Mouse (Mus musculus): Measurements from ENCODE around the gene Rps21. TPM values are rescaled to one million over a fixed set of nuclear protein-coding genes. Genes with fewer than 3 reads are reported as not detected.

Gene Rps21
- polyA plus RNA-seq (2012) = 41.7 and 141 TPM in 2 replicates

DNA sequence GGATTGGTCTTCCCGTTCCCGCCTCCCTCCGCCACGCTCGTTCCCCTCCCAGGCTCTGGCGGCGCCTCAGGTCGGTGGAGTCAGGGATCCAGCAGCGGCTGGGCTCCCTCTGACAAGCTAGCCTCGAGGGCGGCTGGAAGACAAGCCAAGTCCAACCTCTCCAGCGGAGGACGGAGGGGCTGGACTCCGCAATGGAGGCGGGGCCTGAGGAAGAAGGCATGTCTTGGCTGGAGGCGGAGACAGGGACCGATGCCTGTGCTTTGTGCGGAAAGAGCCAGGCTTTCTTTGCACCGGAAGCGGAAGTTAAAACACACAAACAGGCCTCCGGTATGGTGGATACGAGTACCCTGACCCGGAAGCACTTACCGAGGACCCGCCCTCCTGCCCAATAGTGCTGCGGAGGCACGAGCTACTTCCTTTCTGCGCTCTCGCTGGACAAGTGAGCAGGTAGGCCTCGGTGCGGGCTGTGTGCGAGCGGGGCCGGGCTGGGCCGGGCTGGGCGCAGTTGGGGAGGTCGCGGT is at the start of gene Rps21:
Gene Rps21 (plus strand): TSS at position 377 of the 521 bp plus-strand sequence.
- no peaks in the 10 kb centered on the region for H3K9me3 ChIP-seq (ENCODE audit: control insufficient read depth, low read length)
- H3K4me3 ChIP-seq (replicated peaks) = peak within 1 kb of the TSS; percentile 77
- peaks cover 38% of the 10 kb centered on the region for H3K4me1 ChIP-seq (ENCODE audit: control insufficient read depth)
- H3K36me3 ChIP-seq (ENCODE audit: control insufficient read depth) = peaks cover 43% of the 10 kb centered on the region
- TF ChIP-seq GATA1 (IDR thresholded peaks at IDR 0.05; ENCODE audit: low read length) (no peak), TAL1 (IDR thresholded peaks at IDR 0.05; ENCODE audit: low read length) (no peak)
- no peaks in the 10 kb centered on the region for H3K27me3 ChIP-seq (ENCODE audit: control insufficient read depth)

DNA sequence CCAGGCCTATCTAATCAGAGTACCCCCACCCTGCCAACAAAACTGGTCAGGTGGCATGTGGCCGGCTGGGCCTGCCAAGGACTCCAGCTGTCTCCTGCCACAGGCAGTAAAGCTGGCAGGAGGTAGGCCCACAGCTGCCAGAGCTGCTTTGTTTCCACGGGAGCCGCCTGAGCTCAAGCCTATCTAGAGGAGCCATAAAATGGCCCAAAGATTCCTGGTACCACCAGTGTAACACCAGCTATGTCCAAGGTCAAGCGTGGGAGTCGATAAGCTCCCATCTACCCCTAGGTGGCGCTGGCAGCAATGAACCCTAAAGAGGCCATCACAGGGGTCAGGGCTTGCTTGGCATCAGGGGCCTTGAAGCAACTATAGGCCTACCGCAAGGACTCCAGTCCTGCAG is 49.3 kb upstream of the Rps21 start:
- H3K4me3 ChIP-seq (replicated peaks) = no peak overlapping the region
- H3K9me3 ChIP-seq (ENCODE audit: control insufficient read depth, low read length) = peaks cover 5% of the 10 kb centered on the region
- TF ChIP-seq GATA1 (IDR thresholded peaks at IDR 0.05; ENCODE audit: low read length) = no peak
- no peak for TF ChIP-seq TAL1 (IDR thresholded peaks at IDR 0.05; ENCODE audit: low read length)
- H3K27me3 ChIP-seq (ENCODE audit: control insufficient read depth) = no peaks in the 10 kb centered on the region
- H3K4me1 ChIP-seq (ENCODE audit: control insufficient read depth) = no peaks in the 10 kb centered on the region
- no peaks in the 10 kb centered on the region for H3K36me3 ChIP-seq (ENCODE audit: control insufficient read depth)

DNA sequence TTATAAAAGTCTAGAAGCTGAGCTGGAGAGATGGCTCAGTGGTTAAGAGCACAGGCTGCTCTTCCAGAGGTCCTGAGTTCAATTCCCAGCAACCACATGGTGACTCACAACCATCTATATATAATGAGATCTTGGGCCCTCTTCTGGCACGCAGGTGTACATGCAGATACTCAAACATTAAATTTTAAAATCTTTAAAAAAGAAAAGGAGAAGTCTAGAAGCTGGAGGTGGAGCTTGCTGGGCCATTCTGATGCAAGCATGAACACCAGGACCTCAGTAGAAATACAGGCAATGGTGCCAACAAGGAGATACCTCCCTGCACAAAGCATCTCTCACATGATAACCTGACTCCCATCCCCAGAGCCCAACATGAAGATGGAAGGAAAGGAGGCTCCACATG is 48.2 kb upstream of the Rps21 start:
- Histone ChIP-seq H3K36me3 (ENCODE audit: control insufficient read depth) (no peaks in the 10 kb centered on the region), H3K4me3 (replicated peaks) (no peak overlapping the region), H3K27me3 (ENCODE audit: control insufficient read depth) (no peaks in the 10 kb centered on the region), H3K4me1 (ENCODE audit: control insufficient read depth) (no peaks in the 10 kb centered on the region), H3K9me3 (ENCODE audit: control insufficient read depth, low read length) (peaks cover 5% of the 10 kb centered on the region)
- no peak for TF ChIP-seq GATA1 (IDR thresholded peaks at IDR 0.05; ENCODE audit: low read length)
- TF ChIP-seq TAL1 (IDR thresholded peaks at IDR 0.05; ENCODE audit: low read length) = no peak

DNA sequence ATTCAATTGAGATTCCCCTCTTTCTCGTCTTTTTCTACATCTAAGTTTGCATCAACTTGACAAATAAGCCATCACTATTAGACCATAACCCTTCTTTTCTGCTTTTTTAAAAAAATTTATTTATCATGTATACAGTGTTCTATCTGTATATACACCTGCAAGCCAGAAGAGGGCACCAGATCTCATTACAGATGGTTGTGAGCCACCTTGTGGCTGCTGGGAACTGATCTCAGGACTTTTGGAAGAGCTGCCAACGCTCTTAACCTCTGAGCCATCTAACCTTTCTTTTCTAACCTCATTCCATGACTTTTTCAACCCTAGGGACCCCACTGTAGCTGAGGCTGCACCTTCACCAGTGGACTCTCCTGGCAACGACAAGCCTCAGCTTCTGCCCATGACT is 44.9 kb upstream of the Rps21 start:
- H3K27me3 ChIP-seq (ENCODE audit: control insufficient read depth) = no peaks in the 10 kb centered on the region
- TF ChIP-seq TAL1 (IDR thresholded peaks at IDR 0.05; ENCODE audit: low read length) (no peak), GATA1 (IDR thresholded peaks at IDR 0.05; ENCODE audit: low read length) (no peak)
- H3K4me3 ChIP-seq (replicated peaks) = no peak overlapping the region
- H3K4me1 ChIP-seq (ENCODE audit: control insufficient read depth) = no peaks in the 10 kb centered on the region; the same call in 1 of the 2 replicates
- no peaks in the 10 kb centered on the region for H3K36me3 ChIP-seq (ENCODE audit: control insufficient read depth)
- peaks cover 5% of the 10 kb centered on the region for H3K9me3 ChIP-seq (ENCODE audit: control insufficient read depth, low read length)

DNA sequence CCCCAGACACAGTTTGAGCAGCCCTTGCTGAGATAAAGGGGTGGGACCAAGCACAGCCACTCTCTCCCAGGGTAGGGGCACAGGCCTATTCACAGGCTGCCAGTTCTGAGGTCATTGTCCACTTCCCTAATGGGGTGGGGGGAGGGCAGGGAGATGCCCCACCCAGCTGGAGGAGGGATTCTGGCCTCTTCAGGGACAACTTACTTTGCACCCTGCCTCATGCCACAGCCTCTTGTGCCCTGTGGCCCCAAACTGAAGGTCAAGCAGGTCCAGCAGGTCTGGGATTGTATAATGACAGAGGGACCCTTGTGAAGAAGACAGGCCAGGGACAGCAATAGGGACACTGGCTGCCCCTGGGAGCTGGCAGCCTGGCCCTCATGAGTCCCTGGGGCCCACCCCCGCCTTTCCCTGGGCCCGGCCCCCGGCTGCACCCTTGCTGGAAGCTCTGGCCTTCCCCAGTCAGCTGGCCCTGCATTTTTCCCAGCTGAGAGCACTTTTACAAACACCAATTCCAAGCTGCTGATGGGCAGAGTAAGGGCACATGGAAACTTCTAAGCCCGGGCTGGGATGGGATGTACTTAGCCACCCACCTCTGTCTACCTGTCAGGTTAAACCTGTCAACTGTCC is 42.7 kb upstream of the Rps21 start:
- peaks cover 5% of the 10 kb centered on the region for H3K9me3 ChIP-seq (ENCODE audit: control insufficient read depth, low read length)
- no peak overlapping the region for H3K4me3 ChIP-seq (replicated peaks)
- H3K36me3 ChIP-seq (ENCODE audit: control insufficient read depth) = no peaks in the 10 kb centered on the region
- H3K27me3 ChIP-seq (ENCODE audit: control insufficient read depth) = no peaks in the 10 kb centered on the region
- H3K4me1 ChIP-seq (ENCODE audit: control insufficient read depth) = no peaks in the 10 kb centered on the region; the same call in 1 of the 2 replicates
- TF ChIP-seq TAL1 (IDR thresholded peaks at IDR 0.05; ENCODE audit: low read length) (no peak), GATA1 (IDR thresholded peaks at IDR 0.05; ENCODE audit: low read length) (no peak)

DNA sequence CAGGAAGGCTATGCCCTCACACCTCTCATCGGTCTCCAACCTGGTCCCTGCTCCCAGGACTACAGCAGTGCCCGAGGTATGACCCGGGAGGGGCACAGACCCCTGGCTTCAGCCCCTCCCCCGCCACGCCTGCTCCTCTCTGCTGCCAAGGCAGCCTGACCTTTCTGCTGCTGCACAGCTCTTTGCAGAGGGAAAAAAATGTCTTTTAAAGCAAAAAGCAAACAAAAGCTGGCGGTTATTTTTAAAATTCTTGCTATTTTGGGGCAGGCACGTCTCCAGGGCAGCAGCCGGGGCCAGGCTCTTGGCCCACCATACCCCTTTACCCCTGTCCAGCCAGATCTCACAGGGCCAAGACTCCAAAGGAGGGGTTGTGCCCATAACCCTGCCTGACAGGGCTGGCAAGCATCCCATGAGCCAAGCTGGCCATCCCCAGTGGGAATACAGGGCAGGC is 42.1 kb upstream of the Rps21 start:
- H3K27me3 ChIP-seq (ENCODE audit: control insufficient read depth) = no peaks in the 10 kb centered on the region
- H3K4me1 ChIP-seq (ENCODE audit: control insufficient read depth) = no peaks in the 10 kb centered on the region; the same call in 1 of the 2 replicates
- no peak overlapping the region for H3K4me3 ChIP-seq (replicated peaks)
- no peaks in the 10 kb centered on the region for H3K36me3 ChIP-seq (ENCODE audit: control insufficient read depth)
- peaks cover 5% of the 10 kb centered on the region for H3K9me3 ChIP-seq (ENCODE audit: control insufficient read depth, low read length)
- TF ChIP-seq TAL1 (IDR thresholded peaks at IDR 0.05; ENCODE audit: low read length) = no peak
- TF ChIP-seq GATA1 (IDR thresholded peaks at IDR 0.05; ENCODE audit: low read length) = no peak

DNA sequence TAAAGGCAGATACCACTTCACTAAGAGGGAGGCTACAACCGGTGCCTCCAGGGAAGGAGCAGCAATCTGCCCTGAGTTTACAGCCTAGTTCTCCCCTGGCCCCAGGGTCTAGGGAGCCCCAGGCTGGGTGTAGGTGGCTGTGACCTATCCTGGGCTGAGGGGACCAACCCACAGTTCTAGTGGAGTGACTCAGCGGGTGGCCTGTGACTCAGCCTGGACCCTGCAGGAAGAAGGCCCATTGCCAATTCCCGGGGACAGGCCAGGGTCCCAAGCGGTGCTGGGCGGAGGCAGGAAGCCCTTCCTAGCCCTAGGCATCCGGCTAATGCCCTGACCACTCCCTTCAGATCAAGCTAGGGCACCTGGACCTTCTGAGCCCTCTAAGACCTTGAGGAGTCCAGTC is 41.2 kb upstream of the Rps21 start:
- Histone ChIP-seq H3K4me1 (ENCODE audit: control insufficient read depth) (no peaks in the 10 kb centered on the region; the same call in 1 of the 2 replicates), H3K9me3 (ENCODE audit: control insufficient read depth, low read length) (peaks cover 5% of the 10 kb centered on the region), H3K27me3 (ENCODE audit: control insufficient read depth) (no peaks in the 10 kb centered on the region), H3K4me3 (replicated peaks) (no peak overlapping the region), H3K36me3 (ENCODE audit: control insufficient read depth) (no peaks in the 10 kb centered on the region)
- TF ChIP-seq GATA1 (IDR thresholded peaks at IDR 0.05; ENCODE audit: low read length) = no peak

DNA sequence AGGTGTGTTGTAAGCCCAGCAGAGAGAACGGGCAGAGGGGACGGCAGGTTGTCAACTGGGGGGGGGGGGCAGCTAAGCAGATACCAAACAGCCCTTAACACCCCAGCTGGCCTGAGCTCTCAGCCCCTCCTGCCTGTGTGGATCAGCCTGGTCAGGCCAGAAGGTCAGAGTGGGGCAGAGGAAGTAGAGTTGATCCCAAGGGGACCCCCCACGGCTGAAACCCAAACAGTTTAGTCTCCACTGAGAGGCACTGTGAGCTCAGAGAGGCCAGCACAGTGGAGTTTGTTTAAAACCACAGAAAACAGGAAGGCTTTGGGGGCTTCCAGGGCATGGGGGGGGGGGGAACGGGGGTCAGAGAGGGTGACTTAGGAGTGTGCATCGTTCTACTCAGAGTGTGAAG is 40.3 kb upstream of the Rps21 start:
- no peak overlapping the region for H3K4me3 ChIP-seq (replicated peaks)
- no peaks in the 10 kb centered on the region; the same call in 1 of the 2 replicates for H3K4me1 ChIP-seq (ENCODE audit: control insufficient read depth)
- H3K9me3 ChIP-seq (ENCODE audit: control insufficient read depth, low read length) = peaks cover 3% of the 10 kb centered on the region
- H3K36me3 ChIP-seq (ENCODE audit: control insufficient read depth) = no peaks in the 10 kb centered on the region
- no peaks in the 10 kb centered on the region for H3K27me3 ChIP-seq (ENCODE audit: control insufficient read depth)
- no peak for TF ChIP-seq GATA1 (IDR thresholded peaks at IDR 0.05; ENCODE audit: low read length)
- no peak for TF ChIP-seq TAL1 (IDR thresholded peaks at IDR 0.05; ENCODE audit: low read length)

DNA sequence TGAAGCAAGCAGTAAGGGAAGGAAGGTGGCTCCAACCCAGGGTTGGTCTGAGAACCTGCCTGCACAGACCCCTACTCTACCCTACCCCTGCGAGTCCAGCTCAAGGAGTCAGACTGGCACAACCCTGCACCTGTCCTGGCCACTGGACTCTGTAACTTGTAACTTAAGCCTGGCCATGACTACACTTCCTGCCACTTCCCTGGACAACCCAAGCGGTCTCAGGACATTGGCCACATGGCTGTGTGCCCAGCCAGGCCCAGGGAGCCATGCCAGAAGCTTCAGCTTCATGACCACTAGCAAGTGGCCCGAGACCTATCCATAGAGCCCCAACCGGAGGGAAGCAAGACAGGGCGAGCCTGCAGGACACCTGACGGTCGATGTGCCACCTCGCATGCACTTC is 39.6 kb upstream of the Rps21 start:
- no peak overlapping the region for H3K4me3 ChIP-seq (replicated peaks)
- no peaks in the 10 kb centered on the region for H3K36me3 ChIP-seq (ENCODE audit: control insufficient read depth)
- no peak for TF ChIP-seq TAL1 (IDR thresholded peaks at IDR 0.05; ENCODE audit: low read length)
- TF ChIP-seq GATA1 (IDR thresholded peaks at IDR 0.05; ENCODE audit: low read length) = no peak
- no peaks in the 10 kb centered on the region; the same call in 1 of the 2 replicates for H3K4me1 ChIP-seq (ENCODE audit: control insufficient read depth)
- peaks cover 4% of the 10 kb centered on the region for H3K27me3 ChIP-seq (ENCODE audit: control insufficient read depth)
- no peaks in the 10 kb centered on the region for H3K9me3 ChIP-seq (ENCODE audit: control insufficient read depth, low read length)
